Mouse (Mus musculus) spleen, adult 2 months (tissue): ENCODE data around the gene Ttc37.

ENCODE experiments used
- CTCF ChIP-seq: fragments of 200-500 bp; IDR thresholded peaks from 2 replicates; pipeline ENCODE4 v1.5.1; 2011; ENCODE audit warnings: mild to moderate bottlenecking, inconsistent platforms; ENCODE audit not compliant: insufficient read depth, insufficient read length, insufficient replicate concordance; ENCODE audit errors: extremely low read depth
- POLR2A ChIP-seq: fragments of 200-500 bp; IDR thresholded peaks from 2 replicates; pipeline ENCODE4 v1.6.1; 2011; ENCODE audit warnings: low read depth, low read length, inconsistent platforms

- TF ChIP-seq CTCF (no peak), POLR2A (no peak)
These were observed 36.0 kb upstream of the Ttc37 start for GRCm38 (mm10) chr13:76062569-76062968.
